Mouse (Mus musculus) spleen, adult 2 months (tissue): Measurements from ENCODE around the gene Mylk.

Experiments used
- CTCF ChIP-seq: fragments of 200-500 bp; IDR thresholded peaks from 2 replicates; pipeline ENCODE4 v1.5.1; 2011; ENCODE audit warnings: mild to moderate bottlenecking, inconsistent platforms; ENCODE audit not compliant: insufficient read depth, insufficient read length, insufficient replicate concordance; ENCODE audit errors: extremely low read depth
- POLR2A ChIP-seq: fragments of 200-500 bp; IDR thresholded peaks from 2 replicates; pipeline ENCODE4 v1.6.1; 2011; ENCODE audit warnings: low read depth, low read length, inconsistent platforms

DNA sequence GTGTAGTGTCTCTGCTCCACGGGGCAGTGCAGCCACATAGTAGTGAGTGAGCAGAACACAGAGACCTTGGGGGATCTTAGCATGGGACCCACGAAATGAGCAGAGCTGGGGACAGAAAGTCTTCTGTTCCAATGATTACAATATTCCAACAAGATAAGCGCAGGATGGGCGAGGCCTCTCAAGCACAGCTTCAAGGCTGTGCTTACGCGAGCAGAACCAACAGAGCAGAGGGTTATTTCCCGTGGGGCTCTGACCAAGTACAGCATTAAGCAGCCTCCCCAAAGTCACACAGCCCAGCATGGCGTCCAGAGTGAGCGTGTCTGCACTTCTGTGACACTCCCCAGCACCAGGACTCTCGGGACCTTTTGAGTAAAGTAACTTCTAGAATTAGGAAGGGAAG is 252.6 kb downstream of the Mylk start:
- TF ChIP-seq CTCF (no peak), POLR2A (no peak)
